Mouse (Mus musculus) kidney, adult 2 months (tissue): ENCODE data around the gene Zfp128.

Experiments
- CTCF ChIP-seq: fragments of 200-500 bp; conservative IDR thresholded peaks from 2 replicates; pipeline ENCODE4 v1.5.1; 2011; ENCODE audit warnings: low read depth, mild to moderate bottlenecking, control low read depth, low read length, moderate library complexity, mixed read lengths; ENCODE audit not compliant: insufficient read depth, insufficient read length
- POLR2A ChIP-seq: fragments of 200-500 bp; IDR thresholded peaks from one replicate; pipeline ENCODE4 v1.6.1; 2011; ENCODE audit warnings: low read depth, low read length, control low read depth

GRCm38 (mm10) chr7:12921705-12922465 lies 40.9 kb downstream of the Zfp128 start, which contains the start of gene Rps5:
- peak; percentile 75 for TF ChIP-seq POLR2A
- peak; percentile 77 for TF ChIP-seq CTCF
